Mouse (Mus musculus) brain, embryonic 14.5 days (tissue): ENCODE measurements around the gene Olfr545. TPM values are rescaled to one million over a fixed set of nuclear protein-coding genes. Genes with fewer than 3 reads are reported as not detected.

Source experiments
- DNase-seq: peaks from one replicate; pipeline ENCODE4 v3.0.0-alpha.2; 2011; ENCODE audit warnings: low read depth
- CTCF ChIP-seq: fragments of 200-500 bp; IDR thresholded peaks from 2 replicates; pipeline ENCODE4 v1.5.1; 2012; ENCODE audit warnings: inconsistent platforms, mild to moderate bottlenecking, moderate library complexity, borderline replicate concordance; ENCODE audit not compliant: insufficient read depth, insufficient read length; ENCODE audit errors: extremely low read depth
- POLR2A ChIP-seq: fragments of 200-500 bp; IDR thresholded peaks from 2 replicates; pipeline ENCODE4 v1.6.1; 2012; ENCODE audit warnings: mild to moderate bottlenecking, inconsistent platforms, borderline replicate concordance; ENCODE audit not compliant: poor library complexity, insufficient read depth, insufficient read length, severe bottlenecking; ENCODE audit errors: extremely low read depth
- polyA plus RNA-seq: library from polyadenylated mRNA; depleted of rRNA; stranded (reverse); fragments of >200 nt; gene quantifications from 2 replicates; pipeline ENCODE4 v1.2.3, GENCODE M21; 2012; rRNA removed

The Olfr545 gene
- not detected in 2 replicates for polyA plus RNA-seq

- TF ChIP-seq CTCF (no peak), POLR2A (no peak)
- no peak for DNase-seq
These were observed at the start of gene Olfr545 for GRCm38 (mm10) chr7:102499473-102499872. Gene Olfr545, minus strand, starts transcription at chr7:102499573.

DNA sequence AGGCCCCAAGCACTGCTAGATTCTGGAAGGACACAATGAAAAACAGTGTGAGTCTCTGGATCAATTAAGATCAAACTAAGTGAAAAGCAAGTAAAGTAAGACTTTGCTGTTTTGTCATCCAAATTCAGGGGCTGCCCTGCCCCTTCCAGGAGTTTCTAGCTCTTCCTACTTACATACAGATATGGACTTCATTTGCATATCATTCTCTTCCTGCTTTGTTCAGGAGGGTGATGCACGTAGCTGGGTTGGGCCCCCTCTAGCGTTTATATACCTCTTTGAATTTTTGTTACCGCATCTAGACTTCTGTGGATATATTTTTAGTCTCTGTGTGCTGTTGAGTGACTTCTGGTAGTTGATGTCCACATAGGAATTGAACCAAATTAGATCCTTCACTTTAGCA lies 41.9 kb upstream of the Olfr545 start:
- no peak for TF ChIP-seq CTCF
- TF ChIP-seq POLR2A, result no peak
- no peak for DNase-seq

- TF ChIP-seq CTCF, result no peak
- no peak for TF ChIP-seq POLR2A
- no peak for DNase-seq
These were observed 41.2 kb upstream of the Olfr545 start, which contains the start of gene Olfr548-ps1 for GRCm38 (mm10) chr7:102540596-102540995. Gene Olfr548-ps1, plus strand, starts transcription at chr7:102540896.

DNA sequence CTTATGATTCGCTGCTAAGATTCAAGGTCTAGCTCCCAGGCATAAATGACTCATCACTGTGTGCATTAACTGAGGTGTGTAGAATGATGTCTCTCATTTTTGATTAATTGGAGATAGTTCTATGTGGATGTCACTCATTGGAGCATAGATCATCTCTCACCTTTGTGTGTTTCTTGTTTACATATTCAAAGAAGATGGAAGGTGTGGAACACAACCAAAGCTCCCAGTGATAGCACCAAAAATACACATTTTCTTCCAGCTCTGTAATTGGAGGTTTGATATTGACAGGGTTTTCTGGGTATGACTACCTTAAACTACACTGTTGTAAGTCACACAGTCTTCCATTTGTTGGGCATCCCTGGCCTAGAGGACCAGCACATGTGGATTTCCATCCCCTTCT lies 35.1 kb upstream of the Olfr545 start, which contains the start of gene Olfr547:
TSS of gene Olfr547 (plus strand) at position 301 of the 400 bp plus-strand sequence.
- no peak for DNase-seq
- TF ChIP-seq POLR2A, result no peak
- TF ChIP-seq CTCF, result no peak

DNA sequence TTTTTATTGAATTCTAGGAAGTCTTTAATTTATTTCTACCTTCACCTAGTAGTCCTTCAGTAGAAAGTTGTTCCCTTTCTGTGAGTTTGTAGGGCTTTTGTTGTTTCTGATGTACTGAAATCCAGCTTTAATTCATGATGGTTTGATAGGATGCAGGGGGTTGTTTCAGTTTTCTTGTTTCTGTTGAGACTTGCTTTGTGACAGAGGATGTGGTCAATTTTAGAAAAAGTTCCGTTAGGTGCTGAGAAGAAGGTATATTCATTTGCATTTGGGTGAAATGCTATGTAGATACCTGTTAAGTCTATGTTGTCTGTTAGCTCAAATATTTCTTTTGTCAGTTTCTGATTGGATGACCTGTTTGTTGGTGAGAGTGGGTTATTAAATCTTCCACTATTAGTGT lies 29.7 kb upstream of the Olfr545 start:
- TF ChIP-seq POLR2A, result no peak
- no peak for TF ChIP-seq CTCF
- no peak for DNase-seq

GRCm38 (mm10) chr7:102517051-102517335 lies 17.6 kb upstream of the Olfr545 start:
- DNase-seq, result peak; percentile 80
- TF ChIP-seq POLR2A (no peak), CTCF (no peak)

GRCm38 (mm10) chr7:102516261-102517050 lies 17.1 kb upstream of the Olfr545 start:
- TF ChIP-seq CTCF (no peak), POLR2A (no peak)
- DNase-seq, result peak; percentile 70

DNA sequence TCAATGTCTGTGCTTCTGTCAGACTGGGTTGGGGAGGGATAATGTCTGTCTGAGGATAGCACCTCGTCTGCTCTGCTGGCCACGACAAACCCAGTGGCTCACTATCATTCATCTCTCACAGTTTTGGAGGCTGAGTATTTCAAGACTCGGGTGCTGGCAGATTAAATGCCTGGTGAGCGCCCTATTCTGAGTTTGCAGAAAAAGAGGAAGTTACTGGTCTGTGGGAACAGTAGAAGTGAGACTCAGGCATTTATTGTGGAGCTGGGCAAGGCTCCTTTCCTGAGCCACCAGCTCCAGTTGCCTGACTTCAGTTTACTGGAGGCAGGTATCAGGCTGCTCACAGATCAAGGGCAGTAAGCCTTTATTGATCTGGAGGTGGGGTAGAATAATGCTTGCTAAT lies 14.8 kb upstream of the Olfr545 start:
- no peak for DNase-seq
- TF ChIP-seq CTCF, result no peak
- no peak for TF ChIP-seq POLR2A

GRCm38 (mm10) chr7:102512814-102513435 lies 13.6 kb upstream of the Olfr545 start:
- TF ChIP-seq CTCF, result peak; percentile 86
- no peak for TF ChIP-seq POLR2A
- DNase-seq, result peak; percentile 90

DNA sequence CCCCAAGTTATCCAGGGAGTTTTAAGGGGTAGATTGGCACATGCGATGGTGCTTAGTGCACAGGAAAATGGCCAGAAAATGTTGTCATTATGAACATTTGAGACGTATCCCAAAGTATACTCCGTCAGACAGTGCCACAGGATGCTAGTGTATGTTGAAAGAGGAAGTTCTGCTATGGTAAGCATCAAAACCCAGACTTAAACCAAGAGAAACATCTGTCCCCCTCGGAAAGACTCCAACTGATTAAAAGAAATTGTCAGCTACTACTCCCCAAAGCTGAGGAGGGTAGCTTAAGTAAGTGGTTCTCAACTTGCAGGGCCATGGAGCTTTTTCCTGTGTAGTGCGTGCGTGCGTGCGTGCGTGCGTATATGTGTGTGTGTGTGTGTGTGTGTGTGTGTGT lies 12.6 kb upstream of the Olfr545 start:
- no peak for DNase-seq

DNA sequence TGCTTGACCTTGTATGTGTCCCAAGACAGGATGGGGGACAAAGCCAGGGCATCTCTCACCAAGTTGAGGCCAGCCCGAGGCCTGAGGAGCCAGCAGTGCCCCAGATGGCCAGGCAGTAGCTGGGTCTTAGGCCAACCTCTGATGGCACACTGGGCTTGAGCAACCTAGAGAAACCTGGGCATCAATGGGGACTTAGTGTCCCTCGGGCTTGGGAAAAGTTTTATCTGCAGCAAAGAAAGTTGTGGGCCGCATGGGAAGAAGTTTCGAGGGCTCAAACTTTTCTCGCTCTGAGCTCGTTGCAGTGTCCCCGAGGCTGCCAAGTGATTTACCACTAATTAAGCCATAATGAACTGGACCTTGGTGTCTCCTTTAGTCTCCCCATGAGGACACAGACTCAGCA lies 10.4 kb upstream of the Olfr545 start:
- TF ChIP-seq CTCF (no peak), POLR2A (no peak)
- DNase-seq, result no peak

More for the DNA sequence above, 12.6 kb upstream of the Olfr545 start:
- TF ChIP-seq POLR2A, result no peak
- TF ChIP-seq CTCF, result no peak

DNA sequence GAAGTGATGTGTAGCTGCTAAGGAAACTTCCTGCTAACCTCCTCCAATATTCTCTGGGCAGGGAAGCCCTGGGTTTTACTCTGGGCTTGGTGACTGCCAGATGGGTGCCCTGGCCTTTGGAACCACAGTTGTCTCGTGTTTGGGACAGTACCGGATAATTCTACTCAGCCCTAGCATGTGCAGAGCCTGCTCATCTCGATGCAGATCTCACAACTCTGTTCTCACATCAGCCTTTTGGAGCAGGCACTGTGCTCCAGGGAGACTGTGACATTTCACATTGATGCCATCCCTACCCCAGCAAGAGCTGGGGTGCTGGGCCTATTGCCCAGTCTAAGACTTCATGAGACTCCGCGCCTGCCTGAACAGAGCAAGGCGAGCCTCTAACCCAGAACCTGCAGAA lies 9.3 kb upstream of the Olfr545 start:
- TF ChIP-seq POLR2A (no peak), CTCF (no peak)
- no peak for DNase-seq
